Mouse (Mus musculus) embryonic fibroblast, embryonic 13.5 days (primary cell): ENCODE results near the gene Hs3st5.

ENCODE experiments used
- CTCF ChIP-seq: IDR thresholded peaks from 2 replicates; pipeline ENCODE4 v1.5.1; 2011; ENCODE audit warnings: mild to moderate bottlenecking, control low read depth, low read length, moderate library complexity, borderline replicate concordance; ENCODE audit not compliant: insufficient read depth
- POLR2A ChIP-seq: IDR thresholded peaks from 2 replicates; pipeline ENCODE4 v1.6.1; 2011; ENCODE audit warnings: low read depth, mild to moderate bottlenecking, control low read depth, low read length, moderate library complexity

- TF ChIP-seq POLR2A (no peak), CTCF (no peak)
Observed at GRCm38 (mm10) chr10:36829079-36829478, 322.5 kb downstream of the Hs3st5 start.
